Mouse (Mus musculus) embryonic fibroblast, embryonic 13.5 days (primary cell): ENCODE data around the gene Herc1. TPM values are rescaled to one million over a fixed set of nuclear protein-coding genes. Genes with fewer than 3 reads are reported as not detected.

ENCODE experiments used
- H3K27ac ChIP-seq: 2 replicates; pipeline ENCODE4 v1.5.1; 2012; ENCODE audit warnings: low read length, control low read depth, inconsistent platforms; ENCODE audit not compliant: insufficient read depth
- H3K4me1 ChIP-seq: 2 replicates; pipeline ENCODE4 v1.6.1; 2011; ENCODE audit warnings: low read length; ENCODE audit not compliant: control insufficient read depth, insufficient read depth
- H3K4me3 ChIP-seq: 2 replicates; pipeline ENCODE4 v1.5.1; 2011; ENCODE audit warnings: mild to moderate bottlenecking, control low read depth, low read length; ENCODE audit not compliant: insufficient read depth
- CTCF ChIP-seq: IDR thresholded peaks from 2 replicates; pipeline ENCODE4 v1.5.1; 2011; ENCODE audit warnings: mild to moderate bottlenecking, control low read depth, low read length, moderate library complexity, borderline replicate concordance; ENCODE audit not compliant: insufficient read depth
- POLR2A ChIP-seq: IDR thresholded peaks from 2 replicates; pipeline ENCODE4 v1.6.1; 2011; ENCODE audit warnings: low read depth, mild to moderate bottlenecking, control low read depth, low read length, moderate library complexity
- polyA plus RNA-seq: library from polyadenylated mRNA; stranded (reverse); fragments of >200 nt; gene quantifications from 2 replicates; pipeline ENCODE4 v1.2.4, GENCODE M21; 2011; ENCODE audit warnings: low read depth; ENCODE audit not compliant: missing spikeins, insufficient read length

Herc1 gene
- polyA plus RNA-seq, 1 experiment, result 34.9 TPM

DNA sequence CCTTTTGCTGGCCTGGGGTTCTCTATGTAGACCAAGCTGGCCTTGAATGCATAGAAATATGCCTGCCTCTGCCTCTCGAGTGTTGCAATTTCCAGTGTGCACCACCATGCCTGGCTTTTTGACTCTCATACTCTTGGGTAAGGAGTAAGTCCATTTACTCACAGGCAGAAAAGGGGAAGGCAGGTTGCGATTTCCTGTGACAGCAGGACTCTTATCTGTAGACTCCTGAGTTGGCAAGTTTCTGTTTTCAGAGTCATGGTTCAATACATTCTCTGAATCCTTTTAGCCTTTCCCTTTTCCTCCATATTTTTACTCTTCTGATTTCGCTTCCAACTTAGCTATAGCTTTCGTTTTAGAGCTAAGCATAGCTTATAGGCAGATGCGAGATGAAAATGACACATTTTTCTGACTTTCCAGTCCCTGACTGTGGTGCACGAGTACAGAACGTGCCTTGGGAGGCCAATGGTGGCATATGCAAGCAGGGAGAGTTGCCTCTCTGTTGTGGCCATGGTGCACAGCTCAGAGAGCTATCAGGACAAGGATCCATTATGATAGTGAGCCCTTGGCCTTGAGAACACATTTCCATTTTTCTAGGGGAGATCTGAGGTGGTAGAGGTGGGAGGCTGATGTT, 2.7 kb upstream of the Herc1 start:
- no peak overlapping the region for H3K27ac ChIP-seq
- TF ChIP-seq CTCF, result no peak
- no peak for TF ChIP-seq POLR2A
- no peaks in the 10 kb centered on the region; the same call in 1 of the 2 replicates for H3K4me1 ChIP-seq
- no peak overlapping the region for H3K4me3 ChIP-seq

DNA sequence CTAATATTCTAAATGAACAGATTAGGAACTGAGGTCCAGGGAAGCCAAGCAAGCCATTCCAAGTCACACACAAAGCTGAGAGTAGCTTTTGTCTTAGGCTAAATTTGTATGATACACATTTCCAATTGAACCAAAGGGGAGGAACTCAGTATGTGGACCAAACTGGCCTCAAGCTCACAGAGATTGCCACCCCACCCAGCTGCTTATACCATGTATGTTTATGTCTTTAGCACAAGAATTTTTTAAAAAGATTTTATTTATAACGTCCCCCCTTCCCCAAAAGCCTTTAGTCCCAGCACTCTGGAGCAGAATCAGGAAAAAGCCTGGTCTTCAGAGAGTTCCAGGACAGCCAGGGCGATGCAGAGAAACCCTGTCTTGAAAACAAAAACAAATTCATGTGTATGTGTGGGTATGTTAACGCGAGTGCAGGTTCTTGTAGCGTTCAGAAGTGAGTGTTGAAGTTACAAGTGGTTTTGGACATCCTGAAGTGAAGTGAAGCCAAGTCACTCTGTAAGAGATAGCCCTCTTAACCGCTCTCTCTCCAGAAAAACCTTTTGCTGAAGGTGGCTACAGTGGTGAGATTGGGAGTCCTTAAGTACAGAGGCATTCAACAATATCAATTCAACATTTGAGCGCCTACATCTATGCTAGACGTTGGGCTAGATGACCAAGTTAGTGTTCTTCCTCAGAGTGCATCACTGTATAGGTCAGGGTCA, 948 bp upstream of the Herc1 start:
- Histone ChIP-seq H3K27ac (no peak overlapping the region), H3K4me3 (peak overlapping the region; percentile 57), H3K4me1 (no peaks in the 10 kb centered on the region; the same call in 1 of the 2 replicates)
- no peak for TF ChIP-seq POLR2A

DNA sequence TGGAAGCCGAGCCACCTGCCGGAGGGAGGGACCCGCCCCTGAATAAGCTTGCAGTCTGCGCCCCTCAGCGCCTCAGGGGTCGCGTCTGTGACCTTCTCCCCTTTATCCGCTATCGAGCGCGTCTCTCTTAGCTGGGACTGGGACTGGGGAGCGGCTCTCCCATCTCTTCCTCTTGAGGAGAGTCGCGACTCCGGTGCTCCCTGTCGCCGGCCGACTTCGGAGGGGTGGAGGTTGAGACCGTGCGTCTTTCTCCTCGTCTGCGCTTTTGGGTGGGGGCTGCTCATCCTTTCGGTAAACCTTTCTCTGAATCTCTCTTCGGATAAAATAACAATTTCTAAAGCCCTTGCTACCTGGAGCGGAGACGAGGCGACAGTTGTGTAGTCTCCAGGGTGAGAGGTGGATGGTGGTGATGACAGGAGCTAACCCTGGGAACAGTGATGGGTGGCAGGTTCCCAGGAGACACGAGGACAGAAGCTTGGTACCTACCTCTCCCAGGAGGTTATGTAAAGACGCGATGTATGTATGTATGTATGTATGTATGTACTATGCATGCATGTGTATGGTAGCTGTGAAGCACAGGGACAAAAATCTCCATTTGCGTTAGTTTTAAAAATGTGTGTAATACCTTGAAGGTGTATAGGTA, 659 bp downstream of the Herc1 start:
- H3K27ac ChIP-seq, result peak overlapping the region; percentile 59
- peak overlapping the region; percentile 57 for H3K4me3 ChIP-seq
- H3K4me1 ChIP-seq, result no peaks in the 10 kb centered on the region; the same call in 1 of the 2 replicates
- TF ChIP-seq CTCF (no peak), POLR2A (no peak)

DNA sequence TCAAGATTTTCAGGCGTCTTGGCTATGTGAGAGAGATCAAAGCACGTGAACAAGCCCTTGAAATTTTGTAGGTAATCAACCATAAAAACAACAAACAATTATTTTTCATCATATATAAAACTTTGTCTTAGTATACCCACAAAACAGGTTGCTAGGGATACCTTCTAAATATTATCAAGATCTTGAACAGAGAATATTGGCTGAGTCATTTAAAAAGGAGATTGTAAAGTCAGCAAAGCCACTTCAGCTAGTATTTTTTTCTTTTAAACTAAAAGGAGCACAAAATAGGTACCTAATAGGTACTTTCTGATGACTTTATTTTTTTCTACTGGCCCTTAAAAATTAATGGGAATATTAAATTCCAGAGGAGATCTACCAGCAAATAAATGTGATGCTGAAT, 2.5 kb downstream of the Herc1 start:
- no peaks in the 10 kb centered on the region; the same call in 1 of the 2 replicates for H3K4me1 ChIP-seq
- TF ChIP-seq CTCF (no peak), POLR2A (no peak)
- H3K27ac ChIP-seq, result no peak overlapping the region
- H3K4me3 ChIP-seq, result no peak overlapping the region

DNA sequence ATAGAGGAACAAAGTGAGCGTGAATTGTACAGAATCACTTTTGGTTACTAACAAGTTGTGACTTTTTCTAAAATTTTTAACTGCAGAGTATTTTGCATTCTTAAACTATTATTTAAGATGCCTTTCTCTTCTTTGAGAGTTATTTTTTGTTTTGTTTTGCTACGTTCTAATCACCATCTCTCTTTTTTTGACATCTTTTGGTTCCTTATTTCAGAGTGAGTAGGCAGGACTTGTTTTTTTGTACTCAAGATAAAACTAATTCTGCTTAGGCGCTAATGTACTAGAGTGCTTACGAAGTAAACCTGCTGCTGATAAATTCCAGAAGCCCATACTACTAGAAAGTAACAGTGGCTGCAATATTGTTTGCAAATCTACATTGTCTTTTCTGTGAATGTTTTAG, 8.9 kb downstream of the Herc1 start:
- Histone ChIP-seq H3K4me3 (no peak overlapping the region), H3K4me1 (no peaks in the 10 kb centered on the region), H3K27ac (no peak overlapping the region)
- TF ChIP-seq POLR2A, result no peak
- no peak for TF ChIP-seq CTCF

DNA sequence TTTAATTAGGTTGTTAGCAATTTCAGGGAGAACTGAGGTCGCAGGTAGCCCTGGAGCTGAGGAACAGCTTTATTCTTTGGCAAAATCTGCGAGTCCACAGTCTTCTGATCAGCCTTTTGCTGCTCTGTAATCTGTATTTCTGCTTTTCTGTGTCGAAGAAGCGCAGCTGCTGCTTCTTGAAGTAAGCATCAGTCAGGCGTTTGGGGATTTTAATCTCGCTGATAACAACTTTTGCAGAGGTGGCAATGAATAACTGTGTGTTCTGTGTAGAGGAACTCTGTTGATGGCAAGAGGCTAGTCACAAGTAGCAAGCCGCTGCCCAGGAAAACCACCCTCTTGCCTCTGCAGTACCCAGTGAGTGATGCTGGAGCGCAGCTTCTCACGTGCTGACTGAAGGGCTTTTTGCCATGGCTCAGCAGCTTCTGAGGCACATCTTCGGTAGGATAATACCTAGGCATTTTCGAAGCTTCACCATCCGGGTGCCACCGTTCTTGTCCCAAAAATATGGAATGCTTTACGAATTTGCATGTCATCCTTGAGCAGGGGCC, 10.0 kb downstream of the Herc1 start:
- Histone ChIP-seq H3K27ac (no peak overlapping the region), H3K4me3 (no peak overlapping the region), H3K4me1 (no peaks in the 10 kb centered on the region)
- TF ChIP-seq CTCF, result no peak
- TF ChIP-seq POLR2A, result no peak

DNA sequence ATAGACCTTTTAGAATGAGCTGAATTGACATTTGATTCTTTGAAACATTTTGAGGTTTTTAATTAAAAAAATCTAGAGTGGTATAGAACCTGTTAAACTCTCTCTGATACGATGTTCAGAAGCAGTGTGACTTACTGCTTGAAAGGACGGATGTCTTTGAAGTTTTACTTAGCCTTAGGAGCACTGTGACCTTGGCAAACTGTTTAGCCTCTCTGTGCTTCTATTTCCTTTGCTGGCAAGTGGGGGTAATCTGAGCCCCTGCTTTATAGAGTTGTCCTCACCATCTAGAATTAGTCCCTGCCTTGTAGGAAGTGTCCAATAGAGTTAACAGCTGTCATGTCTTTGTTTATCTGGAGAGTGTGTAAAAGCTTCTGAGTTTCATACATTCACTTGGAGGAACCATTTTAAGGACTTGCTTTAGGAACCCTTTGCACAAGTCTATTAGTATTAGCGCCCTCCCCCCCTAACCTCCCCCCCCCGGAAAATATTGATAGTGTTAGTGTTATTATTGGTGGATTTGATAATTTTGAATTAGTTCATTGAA, 18.7 kb downstream of the Herc1 start:
- TF ChIP-seq CTCF, result no peak
- H3K27ac ChIP-seq, result no peak overlapping the region
- H3K4me3 ChIP-seq, result no peak overlapping the region
- no peaks in the 10 kb centered on the region for H3K4me1 ChIP-seq

DNA sequence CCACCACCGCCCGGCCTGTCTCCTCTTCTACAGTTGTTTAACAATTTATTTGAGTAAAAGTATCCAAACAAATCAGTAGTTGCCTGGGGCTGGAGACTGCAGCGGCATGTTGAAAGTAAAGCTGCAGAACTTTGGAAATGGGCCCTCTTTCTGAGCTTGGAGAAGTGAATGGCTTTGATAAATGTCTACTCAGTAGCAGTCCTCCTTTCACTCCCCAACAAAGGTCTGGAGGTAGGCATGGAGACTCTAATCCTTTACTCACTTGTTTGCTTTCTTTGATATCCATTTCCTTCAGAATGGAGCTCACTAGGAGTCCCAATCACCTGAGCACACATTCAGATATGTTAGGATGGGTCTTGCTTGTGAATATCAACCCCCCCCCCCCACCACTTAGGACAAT, 20.1 kb downstream of the Herc1 start:
- H3K4me1 ChIP-seq, result no peaks in the 10 kb centered on the region
- no peak overlapping the region for H3K4me3 ChIP-seq
- H3K27ac ChIP-seq, result no peak overlapping the region
- no peak for TF ChIP-seq POLR2A
- TF ChIP-seq CTCF, result no peak

DNA sequence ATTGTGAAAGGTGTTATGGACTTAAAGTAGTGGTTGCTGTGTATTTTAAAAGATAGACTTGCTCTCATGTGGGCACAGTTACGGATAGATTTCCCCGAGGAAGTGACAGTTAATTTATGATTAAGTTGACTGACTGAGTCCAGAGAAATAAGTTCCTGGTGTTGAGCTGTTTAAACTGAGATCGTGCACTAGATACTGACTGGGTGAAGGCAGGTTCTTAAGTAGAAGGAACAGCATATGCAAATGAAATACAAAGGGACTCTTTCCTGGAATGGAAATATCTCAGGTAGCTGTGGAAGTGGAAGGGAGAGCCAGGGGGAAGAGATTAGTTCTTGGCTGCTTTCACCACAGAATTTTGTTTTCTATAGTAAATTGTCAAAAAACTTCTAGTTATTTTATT, 20.6 kb downstream of the Herc1 start:
- TF ChIP-seq CTCF, result no peak
- no peak for TF ChIP-seq POLR2A
- H3K27ac ChIP-seq, result no peak overlapping the region

More for the DNA sequence above, 20.6 kb downstream of the Herc1 start:
- Histone ChIP-seq H3K4me3 (no peak overlapping the region), H3K4me1 (no peaks in the 10 kb centered on the region)
